Mouse (Mus musculus) erythroblast, adult 5-6 weeks (primary cell): ENCODE results near the gene Crxos. TPM values are rescaled to one million over a fixed set of nuclear protein-coding genes. Genes with fewer than 3 reads are reported as not detected.
"Not testable (repeated sequence)": the region's sequence is repeated elsewhere in the genome, so short reads cannot be mapped to it uniquely, and the experiment has no call there.

Source experiments
- ATAC-seq: replicated peaks from 2 replicates; pipeline ENCODE4 v1.8.0; 2016; ENCODE audit warnings: moderate number of reproducible peaks, mild to moderate bottlenecking, moderate TSS enrichment, inconsistent platforms; ENCODE audit not compliant: poor library complexity, low FRiP score, severe bottlenecking
- total RNA-seq, 2 experiments: library from RNA; stranded (forward) in 1 of 2; stranded (reverse) in 1 of 2; fragments of 150-400 nt in 1 of 2; fragments of 200-764, 138-1000 nt in 1 of 2; gene quantifications; 2 replicates each; pipeline versions ENCODE4 v1.2.3 to v1.2.4; 2015 to 2017; ENCODE audit warnings: low replicate concordance in 2 of 2

The Crxos gene
- total RNA-seq (2015; ENCODE audit: low replicate concordance) (not detected in 2 replicates), total RNA-seq (2017; ENCODE audit: low replicate concordance) (not detected in 2 replicates)

DNA sequence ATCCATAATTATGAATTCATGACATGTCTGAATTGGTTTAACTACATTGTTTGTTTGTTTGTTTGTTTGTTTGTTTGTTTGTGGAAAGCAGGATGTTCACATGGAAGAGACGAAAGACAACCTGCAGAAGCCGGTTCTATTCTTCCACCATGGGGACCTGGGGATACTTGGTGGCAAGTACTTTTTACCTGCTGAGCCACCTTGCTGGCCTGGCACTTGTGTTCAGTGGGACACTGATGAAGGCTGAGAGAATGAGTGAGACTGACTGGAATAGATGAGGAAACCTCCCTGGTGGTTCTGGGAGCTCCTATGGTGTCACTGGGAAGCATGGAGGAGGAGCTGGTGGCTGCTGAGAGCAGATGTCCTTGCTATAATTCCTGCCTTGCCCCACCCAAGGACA, at the start of gene Crxos:
Gene Crxos, plus strand, starts transcription at position 301 of the 400 bp plus-strand sequence.
- ATAC-seq = no peak

DNA sequence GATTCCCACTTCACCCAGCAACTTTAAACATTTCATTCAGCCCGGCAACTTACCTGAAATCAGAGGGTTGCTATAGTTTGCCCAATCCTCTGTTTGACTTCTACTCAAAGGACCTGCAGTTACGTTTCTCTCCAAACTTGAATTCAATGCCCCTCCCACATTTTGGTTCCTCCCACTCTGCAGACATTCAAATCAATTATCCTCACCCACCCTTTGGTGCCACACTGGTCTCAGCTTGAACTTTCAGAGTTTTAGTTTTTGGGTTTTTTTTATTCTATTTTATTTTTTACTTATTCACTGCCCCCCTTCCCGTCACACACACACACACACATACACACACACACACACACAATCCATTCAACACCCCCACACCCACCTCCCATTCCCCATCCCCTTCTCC, 42.8 kb upstream of the Crxos start, which contains the start of gene Obox6:
Gene Obox6, minus strand, starts transcription at position 101 of the 400 bp plus-strand sequence.
- ATAC-seq = no peak

DNA sequence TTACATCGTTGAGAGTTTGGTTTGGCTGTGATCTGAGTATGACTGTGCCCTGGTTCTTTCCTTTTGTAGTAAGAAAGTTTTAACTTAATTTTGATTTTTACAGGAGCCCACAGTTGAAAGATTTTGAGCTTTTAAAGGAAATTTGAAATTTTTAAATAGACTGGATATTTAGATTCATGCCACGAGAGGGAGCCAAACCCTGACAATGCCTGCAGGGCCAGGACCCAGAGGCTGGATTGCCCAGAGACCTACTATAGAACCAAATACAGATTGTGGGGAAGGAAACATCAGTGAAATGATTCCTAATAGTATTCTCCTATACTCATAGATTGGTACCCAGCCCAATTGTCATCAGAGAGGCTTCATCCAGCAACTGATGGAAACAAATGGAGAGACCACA, 22.8 kb upstream of the Crxos start:
- ATAC-seq = no peak

DNA sequence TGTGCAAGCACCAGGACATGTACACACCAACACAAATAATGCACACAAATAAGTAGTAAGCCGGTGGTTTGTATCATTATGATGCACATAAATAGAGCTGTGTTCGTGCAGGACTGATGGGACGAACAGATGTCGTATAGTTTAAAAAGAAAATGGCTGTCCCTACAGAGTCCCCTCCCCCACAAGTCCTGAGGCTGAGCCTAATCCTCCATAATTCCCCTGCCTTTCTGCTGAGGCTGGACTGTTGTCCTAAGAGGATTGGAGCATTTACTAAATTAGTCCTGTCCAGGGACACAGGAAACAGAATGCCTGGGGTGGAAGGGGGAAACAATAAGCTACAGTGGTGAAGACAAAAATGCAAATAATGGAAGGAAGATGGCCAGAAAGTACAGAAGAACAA, 18.3 kb upstream of the Crxos start:
- ATAC-seq = no peak

DNA sequence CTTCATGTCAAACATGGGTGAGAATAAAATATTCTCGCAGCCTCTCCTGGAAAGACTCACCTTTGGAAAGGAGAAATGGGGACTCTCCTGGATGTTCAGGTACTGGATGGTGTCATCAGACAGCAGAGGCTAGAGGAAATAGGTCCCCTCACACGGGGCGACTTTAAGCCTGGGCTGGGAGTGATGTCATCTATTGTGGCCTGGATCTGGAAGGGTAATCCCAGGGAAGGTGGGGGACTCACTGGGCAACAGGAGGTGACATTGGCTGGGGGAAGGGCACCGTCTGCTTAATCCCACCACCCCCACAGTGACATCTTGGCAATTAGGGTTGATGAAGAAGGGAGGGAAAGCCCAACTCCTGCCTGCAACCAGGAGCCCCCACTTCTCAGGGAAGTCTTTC, 2.7 kb upstream of the Crxos start, which contains the start of gene Crx:
Gene Crx, minus strand, starts transcription at position 213 of the 400 bp plus-strand sequence.
- ATAC-seq = no peak

DNA sequence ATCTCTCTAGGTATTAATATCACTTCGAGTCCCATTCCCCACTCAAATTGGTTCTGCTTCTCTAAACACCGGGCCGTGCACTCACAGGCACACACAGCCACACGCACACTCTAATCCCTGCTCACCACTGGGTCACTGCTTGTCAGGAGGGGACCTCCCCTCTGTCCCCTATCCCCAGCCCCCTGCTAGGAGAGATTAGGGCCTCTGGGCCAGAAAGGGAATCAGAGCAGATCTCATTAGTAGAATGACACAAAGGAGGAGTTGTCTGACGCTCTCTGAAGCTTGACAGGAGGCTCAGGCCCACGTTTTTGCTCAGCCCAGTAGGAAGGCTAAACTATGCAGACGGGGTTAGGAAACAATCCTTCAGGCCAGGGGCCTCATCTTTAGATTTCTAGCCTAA, 1.0 kb upstream of the Crxos start:
- ATAC-seq = no peak

DNA sequence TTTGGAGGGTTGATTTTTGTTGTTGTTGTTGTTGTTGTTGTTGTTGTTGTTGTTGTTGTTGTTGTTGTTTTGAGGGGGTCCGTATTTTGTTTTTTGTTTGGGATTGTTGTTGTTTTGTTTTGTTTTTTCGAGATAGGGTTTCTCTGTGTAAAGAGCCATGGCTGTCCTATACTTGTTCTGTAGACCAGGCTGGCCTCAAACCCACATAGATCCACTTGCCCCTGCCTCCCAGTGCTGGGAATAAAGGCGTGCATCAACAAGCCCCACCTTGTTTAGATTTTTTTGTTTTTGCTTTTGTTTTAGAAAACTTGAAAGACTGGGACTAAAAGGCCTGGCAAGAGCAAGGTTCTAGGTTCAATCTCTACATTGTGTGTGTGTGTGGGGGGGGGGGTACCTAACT, 586 bp upstream of the Crxos start:
- no peak for ATAC-seq

DNA sequence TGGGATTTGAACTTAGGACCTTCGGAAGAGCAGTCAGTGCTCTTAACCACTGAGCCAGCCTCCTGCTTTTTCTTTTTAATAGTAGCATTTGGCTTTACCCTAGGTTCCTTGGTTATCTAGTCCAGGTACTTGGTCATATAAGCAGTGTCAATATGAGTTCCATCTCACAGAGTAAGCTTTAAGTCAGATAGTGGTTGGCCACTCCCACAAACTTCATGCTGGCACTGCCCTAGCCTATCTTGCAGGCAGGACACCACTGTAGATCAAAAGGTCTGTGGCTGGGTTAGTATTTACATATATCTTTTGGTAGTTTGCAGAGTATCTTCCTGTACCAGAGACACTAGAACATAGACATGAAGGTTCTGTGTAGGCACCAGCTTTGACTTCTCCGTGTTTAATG, 1.7 kb downstream of the Crxos start:
- ATAC-seq = peak; percentile 74; the same call in 1 of the 2 replicates

DNA sequence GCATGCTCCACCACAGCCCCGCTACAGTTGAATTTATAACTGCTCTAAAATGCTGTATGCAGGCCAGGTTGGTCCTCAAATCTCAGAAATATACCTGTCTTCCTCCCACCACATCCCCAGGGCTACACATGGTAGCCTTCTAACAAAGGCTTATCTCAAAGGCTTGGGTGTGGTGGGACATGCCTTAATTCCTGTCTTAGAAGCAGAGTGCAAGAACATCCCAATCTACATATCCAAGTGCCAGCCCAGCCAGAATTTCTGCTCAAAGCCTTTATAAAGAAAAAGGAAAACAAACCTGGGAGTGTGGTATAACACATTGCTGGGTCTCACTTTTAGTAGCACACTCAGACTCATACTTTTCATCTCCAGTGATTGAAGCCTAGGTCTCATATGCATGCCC, 11.8 kb downstream of the Crxos start:
- ATAC-seq = no peak

DNA sequence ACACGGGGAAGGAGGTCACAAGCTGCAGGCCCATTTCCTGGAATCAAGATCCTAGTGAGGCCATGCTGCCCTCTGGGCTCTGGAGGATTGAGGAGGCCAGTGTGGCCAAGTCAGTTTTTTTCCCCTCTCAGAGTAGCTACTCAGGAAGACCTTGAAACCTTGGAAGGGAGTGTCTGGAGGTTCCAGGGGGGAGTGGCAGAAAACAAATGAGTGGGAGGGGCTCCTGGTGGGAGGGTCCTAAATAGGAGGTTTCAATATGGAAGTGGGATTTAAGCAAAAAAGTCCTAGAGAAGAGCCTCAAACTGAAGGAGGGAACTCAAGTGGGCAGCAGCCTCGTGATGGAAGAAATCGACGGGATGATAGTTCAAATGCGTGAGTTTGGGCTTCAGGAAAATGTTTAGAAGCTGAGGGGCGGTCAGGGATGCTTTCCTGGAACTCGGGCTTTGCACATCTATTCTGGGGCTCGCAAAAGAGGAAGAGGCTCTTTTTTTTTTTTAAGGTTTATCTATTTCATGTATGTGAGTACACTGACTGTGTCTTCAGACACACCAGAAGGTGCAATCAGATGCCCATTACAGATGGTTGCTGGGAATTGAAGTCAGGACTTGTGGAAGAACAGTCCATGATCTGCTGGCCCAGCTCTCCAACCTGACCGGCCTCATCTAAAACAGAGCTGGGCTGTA, 19.1 kb downstream of the Crxos start:
- ATAC-seq = no peak

DNA sequence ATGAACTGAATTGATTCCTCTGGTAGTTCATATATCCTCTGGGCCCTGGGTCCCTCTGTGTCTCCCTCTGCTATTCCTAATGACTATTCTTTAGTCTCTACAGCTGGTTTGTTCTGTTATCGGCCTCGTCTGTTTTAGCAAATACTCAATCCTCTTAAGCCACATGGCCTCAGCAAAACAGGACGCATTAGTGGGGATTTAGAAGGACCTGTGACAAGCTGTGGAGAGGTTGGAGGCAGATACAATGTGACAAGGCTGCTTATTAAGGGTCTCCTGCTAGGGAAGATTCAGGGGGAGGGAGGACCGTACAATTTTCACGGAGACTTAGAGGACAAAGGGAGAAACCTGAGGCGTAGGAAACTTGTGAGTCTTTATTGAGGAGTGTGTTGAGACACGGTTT, 23.4 kb downstream of the Crxos start:
- no peak for ATAC-seq

DNA sequence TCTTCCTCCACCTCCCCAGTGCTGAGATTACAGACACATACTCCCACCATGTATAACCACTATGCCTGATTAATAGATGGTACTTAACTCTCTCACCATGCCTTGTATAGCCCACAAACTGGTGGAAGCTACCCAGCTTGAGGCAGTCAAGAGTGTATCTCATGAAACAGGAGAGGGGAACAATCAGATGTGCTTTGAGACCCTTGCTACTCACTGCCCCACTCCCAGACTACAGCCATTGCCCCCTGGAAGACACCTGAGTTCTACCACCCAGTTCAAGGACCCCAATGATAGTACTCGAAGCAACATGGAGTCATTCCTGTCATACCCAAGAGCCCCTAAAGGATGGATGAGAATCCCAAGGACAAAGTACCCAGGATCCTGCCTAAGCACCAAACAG, 24.2 kb downstream of the Crxos start:
- ATAC-seq = no peak

DNA sequence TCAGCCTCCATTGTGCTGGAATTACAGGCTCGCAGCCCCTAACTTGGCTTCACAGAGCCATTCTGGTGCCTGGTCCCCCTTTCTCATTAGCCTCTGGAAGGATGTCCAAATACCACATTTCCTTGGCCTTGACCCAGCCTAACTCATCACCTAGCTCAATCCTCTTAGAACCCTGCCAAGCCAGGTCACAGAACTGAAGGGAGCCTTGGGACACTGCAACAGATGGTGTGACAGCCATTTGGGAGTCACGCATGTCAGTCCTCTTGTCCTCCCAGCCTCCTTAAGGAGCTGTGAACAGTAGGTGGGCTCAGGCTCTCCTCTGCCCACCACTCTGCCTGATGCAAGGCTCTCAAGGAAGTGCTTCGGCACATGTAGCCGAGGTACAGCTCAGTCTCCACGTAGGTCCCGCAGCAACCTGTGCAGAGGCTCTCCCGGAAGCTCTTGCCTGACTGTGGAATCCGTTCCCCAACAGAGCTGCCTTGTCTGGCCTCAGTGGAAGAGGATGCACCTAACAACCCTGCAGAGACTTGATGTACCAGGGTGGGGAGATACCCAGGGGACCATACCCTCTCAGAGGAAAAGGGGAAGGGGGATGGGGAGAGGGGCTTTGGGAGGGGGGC, 25.7 kb downstream of the Crxos start:
- no peak for ATAC-seq

DNA sequence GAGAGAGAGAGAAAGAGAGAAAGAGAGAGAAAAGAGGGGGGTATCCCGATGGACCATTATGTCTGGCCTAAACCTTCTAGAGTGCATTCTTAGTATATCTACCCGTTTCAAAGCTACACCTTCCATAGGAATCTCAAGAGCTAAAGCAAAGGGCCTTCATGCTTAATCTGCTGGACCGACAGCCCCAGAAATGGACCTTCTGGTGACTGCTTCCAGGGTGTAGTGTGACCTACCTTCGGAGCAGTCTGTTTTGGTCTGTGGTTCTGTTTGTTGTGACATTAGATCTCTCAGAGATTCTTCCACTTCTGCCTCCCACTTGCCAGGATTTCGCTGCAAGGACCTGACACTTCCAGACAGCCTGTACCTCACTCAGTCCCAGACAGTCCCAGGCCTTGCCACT, 28.1 kb downstream of the Crxos start:
- ATAC-seq = no peak

DNA sequence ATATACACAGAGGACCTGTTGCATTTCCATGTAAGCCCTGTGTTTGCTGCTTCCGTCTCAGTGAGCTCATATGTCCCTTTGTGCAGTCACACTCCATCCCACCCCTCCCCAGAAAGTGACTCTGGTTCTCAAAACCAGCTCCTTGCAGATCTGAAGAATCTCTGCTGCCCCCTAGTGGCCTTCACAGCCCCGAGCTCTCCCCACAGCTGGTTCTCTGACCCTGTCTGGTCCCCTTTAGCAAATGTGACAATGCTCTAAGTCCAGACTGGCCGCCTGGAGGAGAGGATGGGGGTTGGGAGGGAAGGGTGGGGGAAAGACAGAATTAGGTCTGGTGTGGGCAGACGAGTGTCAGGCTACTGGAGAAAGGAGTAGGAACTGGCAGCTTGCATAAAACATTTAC, 29.8 kb downstream of the Crxos start:
- 0 out of 2 replicates have a peak, but pooled peaks have one; percentile 75 for ATAC-seq

DNA sequence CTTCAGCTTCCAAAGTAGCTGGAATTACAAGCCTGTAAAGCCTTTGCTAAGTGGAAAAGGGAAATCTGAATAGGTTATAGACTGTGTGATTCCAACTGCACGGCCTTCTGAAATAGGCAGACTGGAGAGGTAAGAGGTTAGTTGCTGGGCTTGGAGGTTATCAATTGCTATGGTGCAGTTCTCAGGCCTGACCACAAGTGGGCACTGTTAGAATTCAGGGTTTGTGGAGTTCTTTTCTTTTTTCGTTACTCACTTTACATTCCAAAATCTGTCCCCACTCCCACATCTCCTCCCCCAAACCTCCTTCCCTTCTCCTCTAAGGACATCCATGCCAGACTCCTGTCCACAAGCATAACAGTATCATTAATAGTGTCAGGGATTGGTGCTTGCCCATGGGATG, 31.8 kb downstream of the Crxos start:
- peak; percentile 84 for ATAC-seq

DNA sequence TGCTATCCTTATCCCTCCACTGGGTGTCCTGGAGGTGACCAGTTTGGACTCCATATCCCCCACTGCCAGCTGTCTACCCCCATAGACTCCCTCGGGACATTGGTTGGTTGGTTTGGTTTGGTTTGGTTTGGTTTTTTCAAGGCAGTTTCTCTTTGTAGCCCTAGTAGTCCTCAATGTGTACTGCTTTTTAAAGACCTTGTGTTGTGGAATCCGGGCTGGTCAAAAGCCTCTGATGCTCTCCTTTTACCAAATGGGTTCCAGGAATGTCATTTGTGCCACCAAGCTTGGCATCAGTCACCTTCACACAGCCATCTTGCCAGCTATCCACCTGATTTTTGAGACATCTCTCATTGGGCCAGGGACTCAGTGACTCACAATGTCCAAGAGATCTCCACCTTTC, 32.3 kb downstream of the Crxos start:
- ATAC-seq = no peak

DNA sequence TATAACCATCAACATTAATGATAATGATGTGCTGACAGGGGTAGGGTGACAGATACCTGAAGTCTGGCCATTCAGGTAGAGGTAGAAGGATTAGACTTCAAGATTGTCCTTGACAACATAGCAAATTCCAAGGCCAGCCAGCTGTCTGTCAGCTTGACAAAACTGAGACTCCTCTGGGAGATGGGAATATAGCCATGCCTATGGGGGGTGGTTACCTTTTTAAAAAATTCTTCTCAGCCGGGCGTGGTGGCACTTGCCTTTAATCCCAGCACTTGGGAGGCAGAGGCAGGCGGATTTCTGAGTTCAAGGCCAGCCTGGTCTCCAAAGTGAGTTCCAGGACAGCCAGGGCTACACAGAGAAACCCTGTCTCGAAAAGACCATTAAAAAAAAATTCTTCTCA, 33.3 kb downstream of the Crxos start:
- ATAC-seq = not testable (repeated sequence)

DNA sequence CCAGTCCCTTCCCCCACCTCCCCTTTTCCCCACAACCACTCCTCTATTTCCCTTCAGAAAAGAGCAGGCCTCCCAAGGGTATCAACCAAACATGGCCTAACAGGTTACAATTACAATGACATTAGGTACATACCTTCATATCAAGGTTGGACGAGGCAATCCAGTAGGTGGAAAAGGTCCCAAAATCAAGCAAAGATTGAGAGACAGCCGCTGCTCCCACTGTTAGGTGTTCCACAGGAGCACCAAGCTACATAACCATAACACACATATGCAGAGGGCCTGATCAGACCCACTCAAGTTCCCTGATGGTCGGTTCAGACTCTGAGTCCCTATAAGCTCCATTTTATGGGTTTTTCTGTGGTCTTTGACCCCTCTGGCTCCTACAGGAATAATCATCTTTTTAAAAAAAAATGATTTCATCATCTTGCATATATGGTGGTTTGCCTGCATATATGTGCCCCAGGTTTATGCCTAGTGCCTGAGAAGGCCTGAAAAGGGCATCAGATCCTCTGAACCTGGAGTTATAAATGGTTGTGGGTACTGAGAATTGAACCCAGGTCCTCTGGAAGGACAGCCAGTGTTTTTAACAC, 33.8 kb downstream of the Crxos start:
- no peak for ATAC-seq

DNA sequence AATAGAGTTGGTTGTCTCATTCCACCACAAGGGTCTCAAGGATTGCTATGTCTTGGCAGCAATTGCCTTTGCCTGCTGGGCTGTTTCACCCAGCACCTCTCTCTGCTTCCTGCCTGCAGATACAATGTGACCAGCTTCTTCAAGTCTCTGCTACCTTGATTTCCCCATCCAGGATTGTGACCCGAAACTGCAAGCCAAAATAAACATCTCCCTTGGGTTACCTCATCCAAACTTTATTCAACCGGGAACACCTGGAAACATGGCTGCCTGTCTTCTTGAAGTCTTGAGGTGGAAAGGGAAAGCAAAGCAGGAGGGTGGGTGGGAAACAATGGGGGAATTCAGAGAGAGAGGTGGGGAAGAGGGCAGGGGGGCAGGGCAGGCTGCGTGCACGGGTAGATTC, 34.6 kb downstream of the Crxos start:
- ATAC-seq = no peak

DNA sequence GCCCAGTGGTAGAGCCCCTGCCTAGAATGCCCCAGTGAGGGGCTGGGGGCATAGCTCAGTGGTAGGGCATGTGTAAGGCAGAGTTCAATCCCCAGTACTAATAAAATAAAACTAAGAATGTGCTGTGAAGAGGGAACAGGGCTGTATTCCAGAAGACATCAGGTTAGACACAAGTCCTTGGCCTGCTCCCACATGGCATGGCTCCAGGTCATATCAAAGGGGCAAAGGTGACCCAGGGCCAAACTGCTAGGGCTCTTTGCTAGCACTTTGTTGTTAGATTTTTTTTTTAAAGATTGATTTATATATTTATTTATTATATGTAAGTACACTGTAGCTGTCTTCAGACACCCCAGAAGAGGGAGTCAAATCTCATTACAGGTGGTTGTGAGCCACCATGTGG, 36.0 kb downstream of the Crxos start:
- no peak for ATAC-seq
